Mouse (Mus musculus): Measurements from ENCODE around the gene Pomt1.

DNA sequence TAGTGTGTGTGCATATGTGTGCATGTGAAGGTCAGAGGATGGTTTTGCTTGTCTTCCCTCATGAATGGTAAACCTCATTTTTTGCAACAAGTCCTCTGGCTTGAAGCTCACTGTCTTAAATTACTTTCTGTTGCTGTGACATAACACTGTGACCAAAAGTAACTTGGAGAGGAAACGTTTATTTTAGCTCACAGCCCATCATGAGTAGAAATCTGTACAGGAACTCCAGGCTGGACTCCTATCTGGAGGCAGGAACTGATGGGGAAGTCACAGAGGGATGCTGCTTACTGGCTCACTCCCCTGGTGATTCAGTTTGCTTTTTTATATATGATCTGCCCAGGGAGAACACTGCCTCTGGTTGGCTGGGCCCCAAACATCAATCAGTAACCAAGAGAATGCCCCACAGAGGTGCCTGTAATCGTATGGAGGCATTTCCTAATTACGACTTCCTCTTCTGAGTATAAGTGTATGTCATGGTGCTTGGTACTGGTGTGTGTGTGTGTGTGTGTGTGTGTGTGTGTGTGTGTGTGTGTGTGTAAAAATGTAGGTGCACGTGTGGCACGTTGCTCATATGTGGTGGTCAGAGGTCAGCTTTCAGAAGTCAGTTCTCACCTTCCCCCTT, 47.2 kb upstream of the Pomt1 start:
- TF ChIP-seq ZNF384 (IDR thresholded peaks at IDR 0.05; ENCODE audit: low read depth, low read length) (no peak), MAFK (IDR thresholded peaks at IDR 0.05; ENCODE audit: insufficient read depth, low read depth, low read length) (no peak), ZC3H11A (IDR thresholded peaks at IDR 0.05; ENCODE audit: borderline replicate concordance, low read depth, low read length) (no peak)
